Mouse (Mus musculus) embryonic fibroblast, embryonic 13.5 days (primary cell): ENCODE measurements around the gene Phpt1. TPM values are rescaled to one million over a fixed set of nuclear protein-coding genes. Genes with fewer than 3 reads are reported as not detected.

Source experiments
- H3K27ac ChIP-seq: 2 replicates; pipeline ENCODE4 v1.5.1; 2012; ENCODE audit warnings: low read length, control low read depth, inconsistent platforms; ENCODE audit not compliant: insufficient read depth
- H3K4me1 ChIP-seq: 2 replicates; pipeline ENCODE4 v1.6.1; 2011; ENCODE audit warnings: low read length; ENCODE audit not compliant: control insufficient read depth, insufficient read depth
- H3K4me3 ChIP-seq: 2 replicates; pipeline ENCODE4 v1.5.1; 2011; ENCODE audit warnings: mild to moderate bottlenecking, control low read depth, low read length; ENCODE audit not compliant: insufficient read depth
- CTCF ChIP-seq: IDR thresholded peaks from 2 replicates; pipeline ENCODE4 v1.5.1; 2011; ENCODE audit warnings: mild to moderate bottlenecking, control low read depth, low read length, moderate library complexity, borderline replicate concordance; ENCODE audit not compliant: insufficient read depth
- POLR2A ChIP-seq: IDR thresholded peaks from 2 replicates; pipeline ENCODE4 v1.6.1; 2011; ENCODE audit warnings: low read depth, mild to moderate bottlenecking, control low read depth, low read length, moderate library complexity
- polyA plus RNA-seq: library from polyadenylated mRNA; stranded (reverse); fragments of >200 nt; gene quantifications from 2 replicates; pipeline ENCODE4 v1.2.4, GENCODE M21; 2011; ENCODE audit warnings: low read depth; ENCODE audit not compliant: missing spikeins, insufficient read length

The Phpt1 gene
- 33.0 and 46.4 TPM in 2 replicates for polyA plus RNA-seq

DNA sequence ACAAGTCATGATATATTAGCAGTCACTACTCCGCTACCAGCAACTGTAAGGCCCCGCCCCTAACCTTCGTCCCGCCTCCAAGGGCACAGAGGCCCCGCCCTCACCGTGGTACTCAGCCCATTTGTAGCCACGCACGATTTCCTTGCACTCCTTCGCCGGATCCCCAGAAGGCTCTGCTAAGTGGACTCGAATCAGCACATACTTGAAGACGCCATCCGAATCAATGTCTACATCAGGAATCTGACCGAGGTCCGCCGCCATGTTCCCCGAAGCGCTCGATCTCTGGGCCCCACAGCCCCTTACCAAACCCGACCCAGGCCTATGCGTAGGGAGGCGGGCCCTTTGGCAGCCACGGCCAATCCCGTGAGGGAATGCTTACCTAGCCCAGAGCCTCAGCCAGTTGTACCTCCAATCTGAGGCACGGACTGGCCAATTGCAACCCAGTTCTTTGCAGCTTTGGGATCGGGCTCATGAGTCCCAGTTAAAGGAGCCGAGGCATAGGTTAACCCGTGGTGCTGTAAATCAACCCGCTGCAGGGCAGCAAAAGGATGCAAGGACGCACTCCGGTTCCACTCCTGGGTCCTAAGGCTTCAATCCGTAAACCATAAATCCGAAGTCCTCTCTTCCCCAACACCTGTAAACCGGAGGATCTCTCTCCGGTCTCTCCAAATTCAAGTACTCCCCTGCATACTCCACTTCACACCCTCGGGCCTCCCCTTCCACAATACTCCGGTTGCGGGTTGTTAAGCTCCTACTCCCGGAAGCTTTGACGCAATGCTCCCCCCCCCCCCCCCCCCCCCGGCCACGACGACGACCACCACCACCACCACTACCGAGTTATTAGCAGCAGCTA is at the start of gene Phpt1, which contains the start of gene Mamdc4:
Gene Phpt1 (minus strand): TSS at position 646 of the 853 bp plus-strand sequence.
Gene Mamdc4 (minus strand): TSS at position 267 of the 853 bp plus-strand sequence.
- TF ChIP-seq POLR2A: peak; percentile 79
- TF ChIP-seq CTCF: no peak
- H3K4me1 ChIP-seq: peaks cover 6% of the 10 kb centered on the region; the same call in 1 of the 2 replicates
- peak within 1 kb of the TSS; percentile 78 for H3K27ac ChIP-seq
- peak within 1 kb of the TSS; percentile 52 for H3K4me3 ChIP-seq

DNA sequence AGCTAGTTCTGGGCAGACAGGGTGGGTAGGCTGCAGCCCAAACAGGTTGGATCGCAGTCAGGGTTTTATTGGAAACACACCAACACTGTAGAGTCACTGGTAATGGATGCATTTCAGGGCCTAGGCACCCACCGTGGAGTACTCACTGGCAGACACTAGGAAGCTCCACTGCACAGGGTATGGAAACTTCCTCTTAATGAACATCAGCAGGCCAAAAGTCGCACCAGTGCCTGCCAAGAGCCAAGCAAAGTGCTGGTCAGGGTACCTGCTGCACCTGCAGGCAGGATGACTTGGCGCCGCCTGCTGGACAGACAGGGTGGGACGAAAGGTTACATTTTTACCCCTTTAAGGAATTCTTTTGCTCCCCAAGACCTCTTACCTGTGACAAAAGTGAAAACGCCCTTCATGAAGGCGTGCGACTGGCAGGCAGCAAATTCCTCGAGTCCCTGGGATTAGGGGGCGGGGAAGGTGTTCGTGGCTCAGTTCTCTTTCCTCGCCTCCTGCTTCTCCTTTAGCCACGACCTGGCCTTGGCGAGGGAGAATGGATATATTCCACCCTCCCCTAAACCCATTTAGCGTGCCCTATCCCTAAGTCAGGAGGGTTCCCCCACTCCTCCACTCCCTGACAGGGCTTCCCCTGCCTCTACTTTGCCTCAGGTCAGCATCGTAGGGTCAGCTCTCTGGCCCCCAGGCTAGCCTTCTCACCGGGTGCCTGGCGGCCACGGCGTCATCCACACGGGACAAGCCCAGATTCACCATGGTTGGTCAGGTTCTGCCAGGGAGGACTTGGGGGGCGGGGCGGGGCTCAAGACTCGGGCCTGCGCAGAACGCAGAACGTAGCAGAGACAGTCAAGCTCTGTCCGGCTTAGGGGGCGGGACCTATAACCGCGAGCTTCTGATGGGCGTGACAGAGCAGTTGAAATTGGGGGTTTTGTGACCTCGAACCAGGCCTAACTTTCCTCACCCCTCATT is 46.5 kb upstream of the Phpt1 start, which contains the start of gene Tmem141:
Gene Tmem141 (minus strand): TSS at position 777 of the 972 bp plus-strand sequence.
- Histone ChIP-seq H3K4me3 (peak within 1 kb of the TSS; percentile 40), H3K27ac (no peak within 1 kb of the TSS), H3K4me1 (no peaks in the 10 kb centered on the region)
- peak; percentile 86 for TF ChIP-seq POLR2A
- TF ChIP-seq CTCF: peak; percentile 73

DNA sequence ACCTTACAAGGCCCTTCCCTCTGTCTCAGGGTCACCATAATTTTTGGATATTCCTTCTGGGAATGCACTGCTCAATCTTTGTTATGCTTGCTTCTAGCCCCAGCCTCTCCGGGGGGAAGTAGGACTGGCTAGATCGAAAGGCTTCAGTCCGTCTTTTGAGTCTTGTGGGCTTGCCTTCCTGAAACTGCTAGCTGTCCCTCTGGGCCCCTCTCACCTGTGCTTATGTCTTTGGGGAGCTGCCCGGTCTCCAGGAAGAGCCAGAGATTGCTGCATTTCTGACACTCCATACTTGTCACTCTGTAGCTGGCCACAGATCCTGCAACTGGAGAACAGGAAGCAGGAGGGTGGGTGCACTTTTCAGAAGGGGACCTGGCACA is 45.8 kb upstream of the Phpt1 start:
- H3K27ac ChIP-seq: no peak overlapping the region
- H3K4me1 ChIP-seq: no peaks in the 10 kb centered on the region
- TF ChIP-seq CTCF (no peak), POLR2A (no peak)
- no peak overlapping the region for H3K4me3 ChIP-seq

DNA sequence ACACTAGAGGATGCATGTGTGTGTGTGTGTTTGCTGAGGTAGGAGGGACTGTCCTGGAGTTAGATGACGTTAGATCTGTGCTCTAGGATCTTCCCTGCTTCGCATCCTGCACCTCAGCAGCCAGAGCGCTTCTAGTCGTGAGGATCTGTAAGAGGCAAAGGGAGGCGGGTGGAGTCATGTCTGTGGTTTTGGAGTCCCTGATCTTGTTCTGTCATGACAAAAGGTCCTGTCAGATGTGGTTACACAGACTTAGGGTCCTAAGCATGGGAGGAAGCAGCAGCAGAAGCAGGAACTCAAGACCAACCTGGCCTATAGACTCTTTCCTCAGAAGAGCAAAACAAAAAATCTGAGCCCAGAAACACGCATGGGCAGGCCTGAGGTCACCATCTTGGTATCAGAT is 45.4 kb upstream of the Phpt1 start:
- no peak overlapping the region for H3K27ac ChIP-seq
- no peak overlapping the region for H3K4me3 ChIP-seq
- H3K4me1 ChIP-seq: no peaks in the 10 kb centered on the region
- TF ChIP-seq CTCF: no peak
- TF ChIP-seq POLR2A: no peak

DNA sequence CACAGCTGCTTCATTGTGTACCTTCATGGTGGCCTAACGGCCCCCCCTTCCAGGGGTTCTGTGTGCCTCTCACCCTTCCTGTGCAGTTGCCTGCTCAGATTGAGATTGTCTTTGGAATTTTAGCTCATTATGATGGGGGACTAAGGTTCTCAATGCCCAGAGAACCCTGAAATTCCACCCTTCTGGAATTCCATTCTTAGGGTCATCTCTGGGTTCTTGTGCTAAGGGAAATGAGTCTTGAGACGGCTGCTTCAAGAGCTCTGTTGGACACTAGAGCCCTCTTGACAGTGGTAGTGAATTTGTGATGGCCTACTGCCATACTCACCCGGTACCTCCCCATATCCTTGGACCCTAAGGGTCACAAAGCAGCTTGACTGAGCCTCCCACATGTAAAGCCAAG is 42.6 kb upstream of the Phpt1 start, which contains the start of gene Ccdc183:
Gene Ccdc183 (minus strand): TSS at position 101 of the 400 bp plus-strand sequence.
- H3K4me3 ChIP-seq: no peak within 1 kb of the TSS
- TF ChIP-seq CTCF (no peak), POLR2A (no peak)

DNA sequence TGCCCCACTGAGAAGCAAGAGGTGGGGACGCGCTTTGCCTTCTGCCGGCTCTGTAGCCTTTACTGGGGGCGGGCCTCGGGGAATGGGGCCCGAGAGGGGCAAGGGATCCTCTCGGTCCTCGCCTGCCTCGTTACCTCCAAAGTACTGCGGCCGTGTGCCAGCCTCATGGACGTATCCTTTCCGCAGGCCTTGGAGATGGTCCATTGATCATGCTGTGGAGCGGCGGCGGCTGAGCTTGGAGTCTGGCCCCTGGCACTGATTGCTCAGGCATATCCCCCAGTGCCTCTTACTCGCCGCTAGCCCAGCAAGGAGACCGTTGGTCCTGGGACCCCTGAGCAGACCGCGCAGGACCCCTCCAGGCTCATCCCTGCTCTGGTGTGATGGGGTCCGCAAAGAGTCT is 41.4 kb upstream of the Phpt1 start:
- Histone ChIP-seq H3K4me3 (no peak overlapping the region), H3K27ac (no peak overlapping the region), H3K4me1 (no peaks in the 10 kb centered on the region)
- no peak for TF ChIP-seq CTCF
- no peak for TF ChIP-seq POLR2A

More for the DNA sequence above, 42.6 kb upstream of the Phpt1 start, which contains the start of gene Ccdc183:
- no peaks in the 10 kb centered on the region for H3K4me1 ChIP-seq
- H3K27ac ChIP-seq: no peak within 1 kb of the TSS

DNA sequence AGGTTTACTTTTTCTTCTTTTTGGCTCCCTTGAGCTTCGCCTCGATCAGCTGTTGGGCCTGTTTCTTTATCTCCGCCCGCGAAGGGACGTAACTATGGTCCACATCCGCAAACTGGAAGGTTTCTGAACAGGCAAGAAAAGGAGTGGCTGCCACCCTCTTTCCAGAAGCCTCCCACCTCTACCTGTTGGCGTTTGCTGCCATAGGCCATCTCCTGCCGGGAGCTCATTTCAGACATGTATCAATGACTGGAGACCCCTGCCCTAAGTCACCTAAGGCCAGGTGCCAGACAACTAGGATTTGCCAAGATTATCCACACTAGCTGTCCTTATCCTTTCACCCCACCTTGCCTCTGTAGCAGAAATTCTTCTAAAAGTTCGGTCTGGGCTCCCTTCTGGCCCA is 33.6 kb upstream of the Phpt1 start:
- Histone ChIP-seq H3K4me1 (no peaks in the 10 kb centered on the region), H3K4me3 (peak overlapping the region; percentile 15; the same call in 1 of the 2 replicates), H3K27ac (no peak overlapping the region)
- TF ChIP-seq CTCF (no peak), POLR2A (no peak)

DNA sequence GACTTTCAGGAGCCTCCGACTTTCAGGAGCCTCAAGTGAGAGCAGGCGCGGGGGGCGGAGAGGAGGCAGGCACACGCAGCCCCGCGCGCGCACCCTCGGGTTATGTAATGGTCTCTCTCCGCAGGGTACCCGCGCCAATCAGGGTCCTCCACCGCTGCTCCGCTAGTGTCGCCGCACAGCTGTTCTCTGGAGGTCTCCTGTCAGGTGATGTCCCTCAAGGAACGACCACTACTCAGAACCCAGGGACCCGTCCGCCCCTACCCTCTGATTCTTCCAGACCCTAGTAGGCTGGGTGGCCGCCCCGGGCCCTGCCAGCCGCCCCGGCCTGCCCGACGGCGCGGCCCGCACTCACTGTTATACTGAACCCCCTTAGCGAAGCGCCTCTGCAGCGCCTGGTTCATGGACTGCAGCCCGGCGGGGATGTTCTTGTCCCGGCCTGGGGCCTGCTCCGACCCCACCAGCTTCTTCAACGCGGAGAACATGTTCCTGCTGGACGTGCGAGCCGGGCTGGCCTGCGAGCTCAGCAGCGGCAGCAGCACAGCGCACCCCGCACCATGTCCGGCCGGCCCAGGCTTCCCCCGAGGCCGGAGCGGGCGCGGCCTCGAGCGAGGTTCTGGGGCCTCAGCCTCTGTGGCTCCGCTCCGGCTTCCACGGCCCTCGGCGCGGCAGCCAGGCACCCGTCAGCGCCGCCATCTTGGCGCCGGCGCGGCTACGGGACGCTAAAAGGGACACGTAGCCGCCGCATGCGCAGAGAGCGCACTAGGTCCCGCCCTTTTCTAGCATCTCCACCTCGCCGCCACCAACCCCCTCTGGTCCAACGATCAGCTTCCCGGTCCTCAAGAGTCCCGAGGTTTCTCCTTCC is 33.0 kb upstream of the Phpt1 start, which contains the start of gene Rabl6:
Gene Rabl6 (minus strand): TSS at position 761 of the 862 bp plus-strand sequence.
- H3K4me1 ChIP-seq: no peaks in the 10 kb centered on the region
- H3K27ac ChIP-seq: peak within 1 kb of the TSS; percentile 55; the same call in 1 of the 2 replicates
- peak; percentile 84 for TF ChIP-seq POLR2A
- TF ChIP-seq CTCF: no peak
- H3K4me3 ChIP-seq: peak within 1 kb of the TSS; percentile 88
